In the genomic region with DNA sequence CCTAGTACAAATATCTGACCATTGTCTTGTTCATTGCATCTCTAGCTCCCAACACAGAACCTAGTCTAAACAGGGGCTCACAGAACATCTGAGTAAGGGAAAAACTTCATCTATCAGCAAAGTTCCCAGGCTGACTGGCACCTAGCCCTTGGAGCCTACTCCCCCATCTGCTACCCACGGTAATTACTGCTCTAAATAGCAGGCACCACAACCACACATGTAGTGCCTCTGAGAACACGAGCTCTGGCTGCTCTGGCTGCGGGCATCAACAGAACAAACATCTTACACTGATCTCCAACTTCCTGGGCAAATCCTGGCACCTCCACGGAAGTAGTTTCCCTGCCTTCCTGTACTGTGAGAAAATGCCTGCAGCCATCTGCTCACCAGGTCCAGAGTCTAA, we compare ENCODE assay signal across 17 mouse cellular contexts. TPM values are rescaled to one million over a fixed set of nuclear protein-coding genes. Genes with fewer than 3 reads are reported as not detected.
DNase-seq lines count a peak whose midpoint lies in the region; TF ChIP-seq lines count a peak whose summit lies in the region.
"Had no signal": no experiment of that assay in that cellular context is flagged by ENCODE, and none has a peak within 500 bp of the region (broad histone marks: within the 10 kb centered on the region; RNA-seq: fewer than 3 reads in every experiment).

No protein-coding gene starts in this region.

- no peak for TF ChIP-seq CTCF in thymus, adult 2 months (IDR thresholded peaks at IDR 0.05; ENCODE audit: borderline replicate concordance, control insufficient read depth, extremely low read depth, insufficient read depth, low read length, poor library complexity)
- TF ChIP-seq CTCF in kidney, adult 2 months (conservative IDR thresholded peaks at IDR 0.05; ENCODE audit: insufficient read depth, insufficient read length, low read depth, low read length): no peak

- no peaks in the 10 kb centered on the region for H3K9me3 ChIP-seq in heart, embryonic 10.5 days
- H3K9me3 ChIP-seq: hindbrain, embryonic 13.5 days; limb, embryonic 15.5 days had no signal

- no peaks in the 10 kb centered on the region for H3K27me3 ChIP-seq in thymus, adult 2 months (ENCODE audit: control insufficient read depth, insufficient read depth, low read length)
- H3K27me3 ChIP-seq in kidney, adult 2 months (replicated peaks; ENCODE audit: control insufficient read depth, insufficient read depth, low read length): no peaks in the 10 kb centered on the region
- no peaks in the 10 kb centered on the region for H3K27me3 ChIP-seq in heart, embryonic 10.5 days (ENCODE audit: insufficient read depth, poor library complexity, severe bottlenecking)
- H3K27me3 ChIP-seq: CH12.LX; hindbrain, embryonic 13.5 days; limb, embryonic 15.5 days had no signal

- no peaks in the 10 kb centered on the region for H3K36me3 ChIP-seq in thymus, adult 2 months (ENCODE audit: control insufficient read depth, insufficient read depth, low read length)
- no peaks in the 10 kb centered on the region for H3K36me3 ChIP-seq in kidney, adult 2 months (ENCODE audit: control insufficient read depth, insufficient read depth, low read length)
- no peaks in the 10 kb centered on the region for H3K36me3 ChIP-seq in heart, embryonic 10.5 days
- H3K36me3 ChIP-seq: hindbrain, embryonic 13.5 days; limb, embryonic 15.5 days had no signal

- TF ChIP-seq POLR2A in thymus, adult 2 months (IDR thresholded peaks at IDR 0.05; ENCODE audit: control insufficient read depth, extremely low read depth, insufficient read depth, low read length, poor library complexity): no peak
- TF ChIP-seq POLR2A in kidney, adult 2 months (IDR thresholded peaks at IDR 0.05; ENCODE audit: low read depth, low read length): no peak

- H3K4me3 ChIP-seq in thymus, adult 2 months (ENCODE audit: control insufficient read depth, insufficient read depth, low read length): no peak overlapping the region
- no peak overlapping the region for H3K4me3 ChIP-seq in kidney, adult 2 months (ENCODE audit: insufficient read depth, low read depth, low read length)
- no peak overlapping the region for H3K4me3 ChIP-seq in heart, embryonic 10.5 days
- H3K4me3 ChIP-seq: erythroblast, embryonic 14.5 days; hindbrain, embryonic 13.5 days; limb, embryonic 15.5 days had no signal

- DNase-seq in left cerebral cortex, adult 18-20 months (ENCODE audit: low spot score in 2 of 2): peak; percentile 59
- no peak for DNase-seq in left cerebral cortex, adult 11 months (ENCODE audit: low spot score)
- DNase-seq in layer of hippocampus, adult 18-20 months (ENCODE audit: low spot score in 2 of 2): peak; percentile 58 to 89
- DNase-seq in layer of hippocampus, postnatal 36 days: peak; percentile 59 to 67
- DNase-seq in thymus, adult 2 months: no peak
- no peak for DNase-seq in kidney, adult 2 months
- no peak for DNase-seq in heart, embryonic 10.5 days (ENCODE audit: low spot score)
- DNase-seq: cerebellum, adult 8-10 months; gastrocnemius, postnatal 36 days; kidney, adult 11 months; kidney, postnatal 4 days; lung, adult 2 months; midbrain, embryonic 14.5 days had no signal

- H3K27ac ChIP-seq in thymus, adult 2 months (ENCODE audit: control insufficient read depth, insufficient read depth, low read length): no peak overlapping the region
- H3K27ac ChIP-seq in kidney, adult 2 months (ENCODE audit: insufficient read depth, low read depth, low read length): no peak overlapping the region
- H3K27ac ChIP-seq in heart, embryonic 10.5 days: no peak overlapping the region
- H3K27ac ChIP-seq: hindbrain, embryonic 13.5 days; limb, embryonic 15.5 days had no signal

- 63% methylated on average over 4 of the region's 4 CpGs for WGBS in thymus, adult 2 months
- 47% methylated on average over 4 of the region's 4 CpGs for WGBS in kidney, adult 2 months
- 72% methylated on average over 4 of the region's 4 CpGs for WGBS in heart, embryonic 10.5 days

- 0 out of 2 replicates have a peak, but pooled peaks cover 2% of the 10 kb centered on the region for H3K4me1 ChIP-seq in thymus, adult 2 months (replicated peaks; ENCODE audit: control insufficient read depth, insufficient read depth, low read length)
- no peaks in the 10 kb centered on the region for H3K4me1 ChIP-seq in kidney, adult 2 months (ENCODE audit: control insufficient read depth, insufficient read depth, low read length)
- no peaks in the 10 kb centered on the region; the same call in 1 of the 2 replicates for H3K4me1 ChIP-seq in heart, embryonic 10.5 days
- H3K4me1 ChIP-seq: limb, embryonic 15.5 days had no signal

RNA-seq across cellular contexts. Expression of gene Dab2ip, which starts 28.2 kb away (rescaled TPM):
- 100 to 1,000 TPM; 133 to 135 TPM for total RNA-seq in left cerebral cortex, adult 18-20 months (2021)
- total RNA-seq in layer of hippocampus, adult 18-20 months (2021): 100 to 1,000 TPM; 108 to 109 TPM
- total RNA-seq in layer of hippocampus, postnatal 36 days (2021): 100 to 1,000 TPM; 102 to 108 TPM
- 36.2 and 38.8 TPM in 2 replicates for polyA plus RNA-seq in thymus, adult 2 months (2012; rRNA removed)
- 32.9 and 42.9 TPM in 2 replicates for polyA plus RNA-seq in kidney, adult 2 months (2012; rRNA removed)
- 47.6 and 49.0 TPM in 2 replicates for polyA plus RNA-seq in heart, embryonic 10.5 days (2016; fragmentation: Nextera tagmentation; extraction: Ambion mirVana)

Comparison
In these comparisons a context has a peak if more than half of its experiments do, and no peak if none do; other contexts are left out.
1. DNase-seq: peak in left cerebral cortex, adult 18-20 months (2 of 2), layer of hippocampus, adult 18-20 months (2 of 2) and layer of hippocampus, postnatal 36 days (2 of 2); none in left cerebral cortex, adult 11 months (single experiment), thymus, adult 2 months (single experiment), kidney, adult 2 months (single experiment) and heart, embryonic 10.5 days (single experiment).